Mouse (Mus musculus) hindbrain, embryonic 10.5 days (tissue): ENCODE measurements around the gene Ets2. TPM values are rescaled to one million over a fixed set of nuclear protein-coding genes. Genes with fewer than 3 reads are reported as not detected.
"Not testable (repeated sequence)": the region's sequence is repeated elsewhere in the genome, so short reads cannot be mapped to it uniquely, and the experiment has no call there.

Experiments used
- DNase-seq: peaks from one replicate; pipeline ENCODE4 v3.0.0-alpha.2; 2017; ENCODE audit warnings: low spot score
- H3K27ac ChIP-seq: fragments of 300-500 bp; sonication (generic); 2 replicates; pipeline ENCODE4 v1.5.1; 2016; ENCODE audit warnings: mild to moderate bottlenecking, moderate library complexity
- H3K27me3 ChIP-seq: fragments of 300-500 bp; sonication (generic); 2 replicates; pipeline ENCODE4 v1.6.1; 2016; ENCODE audit warnings: mild to moderate bottlenecking; ENCODE audit not compliant: poor library complexity, insufficient read depth, severe bottlenecking
- H3K36me3 ChIP-seq: fragments of 300-500 bp; sonication (generic); 2 replicates; pipeline ENCODE4 v1.6.1; 2016; ENCODE audit warnings: mild to moderate bottlenecking, moderate library complexity
- H3K4me1 ChIP-seq: fragments of 300-500 bp; sonication (generic); replicated peaks from 2 replicates; pipeline ENCODE4 v1.6.1; 2016; ENCODE audit warnings: mild to moderate bottlenecking
- H3K4me3 ChIP-seq: fragments of 300-500 bp; sonication (generic); 2 replicates; pipeline ENCODE4 v1.5.1; 2016; ENCODE audit warnings: mild to moderate bottlenecking, moderate library complexity
- H3K9me3 ChIP-seq: fragments of 300-500 bp; sonication (generic); 2 replicates; pipeline ENCODE4 v1.6.1; 2016; ENCODE audit warnings: mild to moderate bottlenecking, moderate library complexity
- WGBS: fragments of 180-500 bp; shearing (Covaris S2); methylation state at CpG from one replicate; pipeline ENCODE4 v1.1.7; 2016; 5-methylcytosine and 5-hydroxymethylcytosine counted together
- polyA plus RNA-seq: library from polyadenylated mRNA; unstranded; fragments of >200 nt; fragmentation: Nextera tagmentation; extraction: Ambion mirVana; gene quantifications from 2 replicates; pipeline ENCODE4 v1.2.1, GENCODE M21; 2016

Ets2 gene
- polyA plus RNA-seq, 1 experiment from 2014 or later, result 19.6 TPM

DNA sequence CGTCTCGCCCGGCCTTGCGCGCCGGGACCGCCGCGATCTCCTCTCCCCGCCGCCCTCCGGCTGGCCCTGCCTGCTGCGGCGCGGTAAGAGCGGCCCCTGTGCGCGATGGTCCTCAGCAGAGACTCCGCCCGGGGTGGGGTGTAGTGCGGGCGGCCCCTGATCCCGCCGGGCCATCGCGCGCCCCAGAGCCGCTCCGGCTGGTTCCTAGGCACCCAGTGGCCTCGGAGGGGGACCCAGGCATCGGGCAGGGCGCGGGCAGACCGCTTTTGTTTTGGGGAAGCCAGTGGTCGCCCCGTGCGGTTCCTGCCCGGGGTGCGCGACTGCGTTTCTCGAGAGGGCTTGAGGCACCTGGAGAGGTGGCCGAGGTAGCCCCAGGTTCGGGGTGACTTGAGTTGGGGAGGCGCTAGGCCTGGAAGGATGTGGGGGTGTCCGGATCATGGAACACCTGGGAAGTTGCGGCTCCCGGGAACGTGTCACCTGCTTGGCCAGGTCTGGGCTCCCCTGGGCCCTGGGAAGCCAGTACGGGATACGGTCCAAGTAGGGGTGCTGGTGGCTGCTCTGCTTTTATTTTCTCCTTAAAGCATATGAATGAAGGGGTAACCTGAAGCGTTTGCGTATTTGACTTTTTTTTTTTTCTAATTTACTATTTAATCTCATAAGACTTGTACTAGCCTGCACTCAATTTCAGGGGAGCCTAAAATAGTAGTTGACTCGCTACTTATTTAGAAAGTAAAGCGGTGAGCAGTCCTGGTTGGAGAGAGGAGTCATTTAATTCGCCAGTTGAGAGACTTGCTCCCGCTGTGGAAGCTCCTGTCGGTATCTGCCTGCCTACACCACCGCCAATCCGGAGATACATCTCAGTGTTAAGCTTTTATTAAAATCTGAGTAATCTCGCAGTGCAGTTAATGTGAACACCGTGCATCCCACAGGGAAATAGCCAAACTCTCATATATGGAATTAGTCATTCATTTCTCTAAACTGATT lies 979 bp downstream of the Ets2 start:
- DNase-seq, result peak; percentile 14
- Histone ChIP-seq H3K4me3 (peak overlapping the region; percentile 82), H3K36me3 (peaks cover 12% of the 10 kb centered on the region), H3K9me3 (no peaks in the 10 kb centered on the region), H3K27me3 (no peaks in the 10 kb centered on the region), H3K27ac (peak overlapping the region; percentile 96), H3K4me1 (peaks cover 31% of the 10 kb centered on the region)
- 2% methylated on average over 62 of the region's 62 CpGs for WGBS

DNA sequence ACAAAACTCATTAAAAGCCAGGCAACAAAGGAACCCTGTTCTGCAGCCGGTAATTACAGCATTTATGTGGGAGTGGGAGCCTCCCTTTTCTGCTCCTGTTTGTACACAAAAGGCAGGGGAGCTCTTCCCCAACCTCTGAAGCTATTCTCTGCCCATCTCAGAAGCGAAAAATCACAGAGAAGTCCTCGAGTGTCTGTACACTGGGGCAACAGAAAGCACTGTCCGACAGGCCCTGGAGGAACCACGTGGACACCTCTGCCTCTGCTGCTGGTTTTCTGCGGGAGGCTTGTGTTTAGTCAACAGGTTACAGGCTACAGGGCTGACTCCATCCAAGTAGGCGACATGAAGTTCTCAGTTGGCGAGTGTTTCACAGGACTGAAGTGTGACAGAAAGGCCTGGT lies 2.1 kb downstream of the Ets2 start:
- H3K4me1 ChIP-seq, result peaks cover 31% of the 10 kb centered on the region
- 0 out of 2 replicates have a peak overlapping the region, but pooled peaks have one; percentile 35 for H3K27ac ChIP-seq
- DNase-seq, result no peak
- no peaks in the 10 kb centered on the region for H3K9me3 ChIP-seq
- peaks cover 18% of the 10 kb centered on the region for H3K36me3 ChIP-seq
- peak overlapping the region; percentile 36 for H3K4me3 ChIP-seq
- H3K27me3 ChIP-seq, result no peaks in the 10 kb centered on the region
- WGBS, result 51% methylated on average over 8 of the region's 8 CpGs

- H3K27me3 ChIP-seq, result no peaks in the 10 kb centered on the region
- peaks cover 31% of the 10 kb centered on the region for H3K4me1 ChIP-seq
- H3K36me3 ChIP-seq, result peaks cover 21% of the 10 kb centered on the region
- no peaks in the 10 kb centered on the region for H3K9me3 ChIP-seq
- WGBS, result 88% methylated on average over 10 of the region's 10 CpGs
- DNase-seq, result no peak
- H3K4me3 ChIP-seq, result peak overlapping the region; percentile 36; the same call in 1 of the 2 replicates
- no peak overlapping the region for H3K27ac ChIP-seq
Observed at GRCm38 (mm10) chr16:95704662-95705330, 2.9 kb downstream of the Ets2 start.

GRCm38 (mm10) chr16:95705771-95706170 lies 3.9 kb downstream of the Ets2 start:
- no peak for DNase-seq
- 92% methylated on average over 6 of the region's 6 CpGs for WGBS
- no peaks in the 10 kb centered on the region for H3K27me3 ChIP-seq
- peaks cover 31% of the 10 kb centered on the region for H3K36me3 ChIP-seq
- H3K27ac ChIP-seq, result no peak overlapping the region
- peaks cover 27% of the 10 kb centered on the region for H3K4me1 ChIP-seq
- H3K9me3 ChIP-seq, result no peaks in the 10 kb centered on the region
- H3K4me3 ChIP-seq, result no peak overlapping the region

- WGBS, result 84% methylated on average over 21 of the region's 21 CpGs
- DNase-seq, result no peak
- H3K27me3 ChIP-seq, result no peaks in the 10 kb centered on the region
Observed at GRCm38 (mm10) chr16:95708211-95709004, 6.5 kb downstream of the Ets2 start.

GRCm38 (mm10) chr16:95709175-95709574 lies 7.3 kb downstream of the Ets2 start:
- H3K27ac ChIP-seq, result no peak overlapping the region
- no peak for DNase-seq
- H3K9me3 ChIP-seq, result no peaks in the 10 kb centered on the region
- H3K36me3 ChIP-seq, result peaks cover 61% of the 10 kb centered on the region
- no peaks in the 10 kb centered on the region for H3K27me3 ChIP-seq
- WGBS, result 84% methylated on average over 4 of the region's 4 CpGs
- H3K4me1 ChIP-seq, result peaks cover 14% of the 10 kb centered on the region
- no peak overlapping the region for H3K4me3 ChIP-seq

More at GRCm38 (mm10) chr16:95708211-95709004, 6.5 kb downstream of the Ets2 start:
- Histone ChIP-seq H3K4me1 (peaks cover 20% of the 10 kb centered on the region), H3K27ac (no peak overlapping the region), H3K36me3 (peaks cover 55% of the 10 kb centered on the region), H3K9me3 (no peaks in the 10 kb centered on the region), H3K4me3 (no peak overlapping the region)

- Histone ChIP-seq H3K4me1 (peaks cover 5% of the 10 kb centered on the region; the same call in 1 of the 2 replicates), H3K27ac (no peak overlapping the region), H3K4me3 (no peak overlapping the region), H3K36me3 (peaks cover 71% of the 10 kb centered on the region), H3K9me3 (no peaks in the 10 kb centered on the region), H3K27me3 (no peaks in the 10 kb centered on the region)
- WGBS, result 93% methylated on average over 6 of the region's 6 CpGs
- DNase-seq, result no peak
Observed at GRCm38 (mm10) chr16:95710129-95710528, 8.3 kb downstream of the Ets2 start.

GRCm38 (mm10) chr16:95712121-95712520 lies 10.2 kb downstream of the Ets2 start:
- Histone ChIP-seq H3K9me3 (no peaks in the 10 kb centered on the region), H3K4me3 (no peak overlapping the region), H3K4me1 (no peaks in the 10 kb centered on the region), H3K36me3 (peaks cover 82% of the 10 kb centered on the region), H3K27me3 (no peaks in the 10 kb centered on the region), H3K27ac (no peak overlapping the region)
- WGBS, result 90% methylated on average over 10 of the region's 10 CpGs
- DNase-seq, result no peak

DNA sequence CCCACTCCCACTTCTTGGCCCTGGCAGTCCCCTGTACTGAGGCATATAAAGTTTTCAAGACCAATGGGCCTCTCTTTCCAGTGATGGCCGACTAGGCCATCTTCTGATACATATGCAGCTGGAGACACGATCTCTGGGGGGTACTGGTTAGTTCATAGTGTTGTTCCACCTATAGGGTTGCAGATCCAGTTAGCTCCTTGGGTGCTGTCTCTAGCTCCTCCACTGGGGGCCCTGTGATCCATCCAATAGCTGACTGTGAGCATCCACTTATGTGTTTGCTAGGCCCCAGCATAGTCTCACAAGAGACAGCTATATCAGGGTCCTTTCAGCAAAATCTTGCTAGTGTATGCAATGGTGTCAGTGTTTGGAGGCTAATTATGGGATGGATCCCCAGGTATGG lies 11.2 kb downstream of the Ets2 start:
- 87% methylated on average over 2 of the region's 2 CpGs for WGBS
- H3K4me1 ChIP-seq, H3K27ac ChIP-seq, H3K9me3 ChIP-seq, H3K27me3 ChIP-seq, DNase-seq, H3K4me3 ChIP-seq: not testable (repeated sequence)
- peaks cover 87% of the 10 kb centered on the region for H3K36me3 ChIP-seq

DNA sequence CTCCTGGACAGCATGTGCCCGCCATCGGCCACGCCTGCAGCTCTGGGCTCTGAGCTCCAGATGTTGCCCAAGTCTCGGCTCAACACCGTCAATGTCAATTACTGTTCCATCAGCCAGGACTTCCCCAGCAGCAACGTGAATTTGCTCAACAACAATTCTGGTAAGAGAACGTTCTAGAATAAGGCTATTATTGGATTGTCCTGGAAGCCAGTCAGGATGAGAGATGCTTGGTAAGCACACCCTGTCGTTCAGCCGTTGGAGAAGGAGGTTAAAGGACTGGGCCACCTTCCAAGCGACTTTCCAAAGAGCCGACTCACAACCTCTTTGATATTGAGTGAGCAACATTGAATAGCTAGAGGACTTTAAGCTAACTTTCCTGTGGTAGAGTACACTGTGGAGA lies 13.2 kb downstream of the Ets2 start:
- Histone ChIP-seq H3K36me3 (peaks cover 96% of the 10 kb centered on the region), H3K27ac (no peak overlapping the region), H3K9me3 (no peaks in the 10 kb centered on the region), H3K4me3 (no peak overlapping the region), H3K4me1 (no peaks in the 10 kb centered on the region), H3K27me3 (no peaks in the 10 kb centered on the region)
- no peak for DNase-seq
- WGBS, result 95% methylated on average over 11 of the region's 11 CpGs

- H3K27ac ChIP-seq, result no peak overlapping the region
- H3K9me3 ChIP-seq, result 0 out of 2 replicates have a peak, but pooled peaks cover under 1% of the 10 kb centered on the region
- no peaks in the 10 kb centered on the region for H3K4me1 ChIP-seq
- H3K27me3 ChIP-seq, result no peaks in the 10 kb centered on the region
- peaks cover 97% of the 10 kb centered on the region for H3K36me3 ChIP-seq
- DNase-seq, result no peak
- 91% methylated on average over 12 of the region's 12 CpGs for WGBS
- H3K4me3 ChIP-seq, result no peak overlapping the region
Observed at GRCm38 (mm10) chr16:95716061-95716706, 14.3 kb downstream of the Ets2 start.

GRCm38 (mm10) chr16:95717631-95718030 lies 15.8 kb downstream of the Ets2 start:
- no peak overlapping the region for H3K27ac ChIP-seq
- H3K4me3 ChIP-seq, result no peak overlapping the region
- H3K4me1 ChIP-seq, result no peaks in the 10 kb centered on the region
- WGBS, result 92% methylated on average over 6 of the region's 6 CpGs
- no peak for DNase-seq
- no peaks in the 10 kb centered on the region for H3K27me3 ChIP-seq
- H3K9me3 ChIP-seq, result peaks cover 10% of the 10 kb centered on the region; the same call in 1 of the 2 replicates
- H3K36me3 ChIP-seq, result peaks cover 90% of the 10 kb centered on the region
